Mouse (Mus musculus): ENCODE data around the gene Tcea3.

GRCm38 (mm10) chr4:136266716-136267343 lies 19.3 kb downstream of the Tcea3 start:
- TF ChIP-seq CTCF (IDR thresholded peaks at IDR 0.05; ENCODE audit: extremely low read depth, insufficient read depth, insufficient read length, insufficient replicate concordance) (no peak), POLR2A (IDR thresholded peaks at IDR 0.05; ENCODE audit: low read depth, low read length) (no peak)

Measured in spleen, adult 2 months (tissue).